In genomic region chr11:120955701-120956100, GRCm38 (mm10) we compare ENCODE assay signal across 21 mouse cellular contexts.
"Had no signal": no experiment of that assay in that cellular context is flagged by ENCODE, and none has a peak within 500 bp of the region (broad histone marks: within the 10 kb centered on the region; RNA-seq: fewer than 3 reads in every experiment).

No protein-coding gene starts in this region.

- H3K9ac ChIP-seq: heart, embryonic 12.5 days; hindbrain, embryonic 12.5 days; hindbrain, embryonic 14.5 days; intestine, embryonic 15.5 days; limb, embryonic 13.5 days; limb, embryonic 15.5 days; liver, embryonic 14.5 days had no signal

- H3K4me3 ChIP-seq: heart, adult 2 months; heart, embryonic 12.5 days; hindbrain, embryonic 10.5 days; hindbrain, embryonic 12.5 days; intestine, embryonic 15.5 days; layer of hippocampus, adult 2 months; limb, embryonic 13.5 days; limb, embryonic 15.5 days had no signal

- DNase-seq: gastrocnemius, postnatal 14 days; heart, adult 2 months; heart, postnatal 10 days; heart, postnatal 4 days; kidney, adult 18-20 months; kidney, adult 8-10 months; layer of hippocampus, postnatal 36 days; left cerebral cortex, postnatal 4 days had no signal

- H3K4me2 ChIP-seq: heart, embryonic 12.5 days; hindbrain, embryonic 12.5 days; hindbrain, embryonic 14.5 days; intestine, embryonic 15.5 days; limb, embryonic 13.5 days; limb, embryonic 15.5 days had no signal

- ATAC-seq: forebrain, embryonic 16.5 days; hindbrain, embryonic 16.5 days; inflammation-experienced regulatory T-cells, adult 6 months; intestine, embryonic 15.5 days; intestine, postnatal 0 days had no signal

- H3K27ac ChIP-seq: heart, adult 2 months; hindbrain, embryonic 10.5 days; hindbrain, embryonic 12.5 days; hindbrain, embryonic 14.5 days; intestine, embryonic 15.5 days; layer of hippocampus, adult 2 months; limb, embryonic 13.5 days; limb, embryonic 15.5 days; liver, embryonic 14.5 days had no signal

- H3K9me3 ChIP-seq: heart, embryonic 12.5 days; hindbrain, embryonic 10.5 days; hindbrain, embryonic 12.5 days; intestine, embryonic 15.5 days; limb, embryonic 13.5 days; limb, embryonic 15.5 days had no signal

- H3K27me3 ChIP-seq: heart, embryonic 12.5 days; hindbrain, embryonic 12.5 days; intestine, embryonic 15.5 days; limb, embryonic 13.5 days; limb, embryonic 15.5 days had no signal
